Mouse (Mus musculus): ENCODE results near the gene Hemk1.

DNA sequence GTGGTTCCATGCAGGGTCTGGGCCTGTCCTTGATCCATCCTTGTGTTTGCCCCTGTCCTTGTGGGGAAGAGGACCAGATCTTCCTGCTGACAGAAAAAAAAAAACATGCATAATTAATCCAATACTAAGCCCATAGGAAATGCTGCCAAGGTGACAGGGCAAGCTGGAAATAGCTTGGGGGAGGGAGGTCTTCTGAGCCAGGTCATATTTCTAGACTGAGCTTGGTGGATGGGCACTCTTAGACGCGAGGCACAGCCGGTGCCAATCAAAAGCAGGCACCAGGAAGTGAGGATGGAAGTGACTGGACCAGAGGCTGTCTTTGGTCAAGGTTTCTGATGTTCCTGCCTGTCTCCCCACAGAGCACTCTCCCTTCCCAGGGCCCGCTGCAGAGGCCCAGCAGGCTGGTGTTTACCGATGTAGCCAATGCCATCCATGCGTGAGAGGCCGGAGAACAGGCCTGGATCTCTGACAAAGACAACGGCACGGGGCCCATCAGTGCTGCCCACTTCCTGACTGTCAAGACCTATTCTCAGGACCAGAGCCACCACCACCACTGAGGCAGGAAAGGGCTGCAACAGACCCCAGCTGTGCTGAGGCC, 9.5 kb upstream of the Hemk1 start:
- TF ChIP-seq CTCF (IDR thresholded peaks at IDR 0.05; ENCODE audit: insufficient read depth, low read depth, low read length): no peak
- no peak for TF ChIP-seq POLR2A (IDR thresholded peaks at IDR 0.05; ENCODE audit: insufficient read depth, low read depth, low read length)
